Mouse (Mus musculus): ENCODE measurements at regions not wholly inside any gene's neighbourhood (a gene's known extent, or its start where the extent isn't known, plus 50 kb on each side); places are given as distances from the start of the nearest gene placed in this dataset.

DNA sequence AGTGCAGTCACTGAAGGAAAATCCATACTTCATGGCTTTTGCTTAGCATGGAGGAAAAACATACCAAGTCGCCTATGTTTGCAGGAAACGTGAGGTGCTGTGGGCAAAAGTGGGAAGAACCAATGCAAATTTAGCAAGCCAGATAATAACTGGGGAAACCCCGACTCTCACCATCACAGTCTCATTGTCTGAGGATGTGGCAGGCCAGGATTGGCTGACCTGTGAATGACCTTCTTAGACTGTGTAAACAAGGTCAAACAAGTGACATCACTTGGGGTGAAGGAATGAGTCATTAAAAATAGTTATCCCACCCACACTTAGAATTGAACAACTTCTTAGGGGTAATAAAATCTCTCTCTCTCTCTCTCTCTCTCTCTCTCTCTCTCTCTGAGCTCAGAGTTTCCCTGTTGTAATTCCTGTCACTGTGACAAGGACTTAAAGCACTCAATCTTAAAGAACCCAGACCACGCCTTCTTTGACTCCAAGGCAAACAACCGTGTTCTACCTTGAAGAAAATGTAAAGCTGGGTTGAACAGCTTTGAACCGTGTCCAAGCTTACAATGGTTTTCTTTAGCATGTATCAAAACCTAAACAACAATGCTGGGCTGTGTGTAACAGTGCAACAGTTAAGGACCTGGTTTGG lies 142.0 kb downstream of the Sp3 start:
- H3K36me3 ChIP-seq (ENCODE audit: control insufficient read depth, insufficient read depth, low read length): no peaks in the 10 kb centered on the region
- H3K4me1 ChIP-seq (ENCODE audit: control insufficient read depth, insufficient read depth, low read length): no peaks in the 10 kb centered on the region
- H3K27ac ChIP-seq (ENCODE audit: control insufficient read depth, insufficient read depth, low read depth, low read length): no peak overlapping the region
- no peaks in the 10 kb centered on the region for H3K27me3 ChIP-seq (ENCODE audit: control insufficient read depth, insufficient read depth, low read length)
- TF ChIP-seq POLR2A (IDR thresholded peaks at IDR 0.05; ENCODE audit: control insufficient read depth, low read depth, low read length) (no peak), CTCF (IDR thresholded peaks at IDR 0.05; ENCODE audit: control insufficient read depth, insufficient read depth, insufficient replicate concordance, low read depth, low read length) (no peak)
- H3K4me3 ChIP-seq (ENCODE audit: control insufficient read depth, low read depth, low read length): no peak overlapping the region

DNA sequence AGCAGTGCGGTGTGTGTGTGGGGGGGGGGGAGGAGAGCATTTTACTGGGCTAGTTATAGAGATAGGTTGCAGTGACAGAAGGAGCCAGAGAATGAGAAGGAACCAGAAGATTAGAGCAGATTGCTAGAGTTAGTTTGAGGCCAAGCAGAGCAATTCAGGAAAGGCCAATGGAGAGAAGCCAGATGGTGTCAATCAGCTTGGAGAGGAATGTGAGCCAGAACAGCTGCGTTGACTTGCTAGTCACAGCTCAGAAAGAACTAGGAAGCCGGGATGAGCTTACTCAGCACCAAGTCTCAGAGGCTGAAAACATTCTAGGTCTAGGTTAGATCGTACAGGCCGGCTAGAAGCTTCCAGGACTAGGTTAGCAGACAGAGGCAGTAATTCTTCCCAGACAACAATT lies 140.6 kb downstream of the Sp3 start:
- Histone ChIP-seq H3K4me3 (ENCODE audit: control insufficient read depth, low read depth, low read length) (no peak overlapping the region), H3K27ac (ENCODE audit: control insufficient read depth, insufficient read depth, low read depth, low read length) (no peak overlapping the region), H3K4me1 (ENCODE audit: control insufficient read depth, insufficient read depth, low read length) (no peaks in the 10 kb centered on the region), H3K36me3 (ENCODE audit: control insufficient read depth, insufficient read depth, low read length) (no peaks in the 10 kb centered on the region), H3K27me3 (ENCODE audit: control insufficient read depth, insufficient read depth, low read length) (no peaks in the 10 kb centered on the region)
- no peak for TF ChIP-seq CTCF (IDR thresholded peaks at IDR 0.05; ENCODE audit: control insufficient read depth, insufficient read depth, insufficient replicate concordance, low read depth, low read length)
- no peak for TF ChIP-seq POLR2A (IDR thresholded peaks at IDR 0.05; ENCODE audit: control insufficient read depth, low read depth, low read length)

DNA sequence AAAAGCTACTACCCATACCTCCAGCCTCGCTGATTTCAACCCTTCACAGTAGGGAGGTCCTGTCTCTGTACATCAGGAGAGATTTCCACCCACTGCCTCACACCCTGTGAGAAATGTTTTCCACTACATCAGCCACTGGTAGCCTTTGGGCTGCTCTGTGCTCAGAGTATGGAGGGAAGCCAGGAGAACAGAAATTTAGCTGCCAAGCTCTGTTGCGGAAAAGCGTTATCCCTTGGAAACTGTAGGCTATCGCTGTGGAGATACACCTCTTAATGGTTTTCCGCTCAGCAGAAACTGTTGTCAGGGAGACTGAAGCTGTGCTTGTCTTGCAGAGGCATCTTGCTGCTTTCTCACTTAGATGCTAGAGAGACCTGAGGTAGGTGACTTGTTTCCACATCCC lies 138.9 kb downstream of the Sp3 start:
- no peak for TF ChIP-seq POLR2A (IDR thresholded peaks at IDR 0.05; ENCODE audit: control insufficient read depth, low read depth, low read length)
- TF ChIP-seq CTCF (IDR thresholded peaks at IDR 0.05; ENCODE audit: control insufficient read depth, insufficient read depth, insufficient replicate concordance, low read depth, low read length): no peak
- H3K27me3 ChIP-seq (ENCODE audit: control insufficient read depth, insufficient read depth, low read length): no peaks in the 10 kb centered on the region
- H3K4me1 ChIP-seq (ENCODE audit: control insufficient read depth, insufficient read depth, low read length): no peaks in the 10 kb centered on the region
- H3K4me3 ChIP-seq (ENCODE audit: control insufficient read depth, low read depth, low read length): no peak overlapping the region
- no peak overlapping the region for H3K27ac ChIP-seq (ENCODE audit: control insufficient read depth, insufficient read depth, low read depth, low read length)
- no peaks in the 10 kb centered on the region for H3K36me3 ChIP-seq (ENCODE audit: control insufficient read depth, insufficient read depth, low read length)

DNA sequence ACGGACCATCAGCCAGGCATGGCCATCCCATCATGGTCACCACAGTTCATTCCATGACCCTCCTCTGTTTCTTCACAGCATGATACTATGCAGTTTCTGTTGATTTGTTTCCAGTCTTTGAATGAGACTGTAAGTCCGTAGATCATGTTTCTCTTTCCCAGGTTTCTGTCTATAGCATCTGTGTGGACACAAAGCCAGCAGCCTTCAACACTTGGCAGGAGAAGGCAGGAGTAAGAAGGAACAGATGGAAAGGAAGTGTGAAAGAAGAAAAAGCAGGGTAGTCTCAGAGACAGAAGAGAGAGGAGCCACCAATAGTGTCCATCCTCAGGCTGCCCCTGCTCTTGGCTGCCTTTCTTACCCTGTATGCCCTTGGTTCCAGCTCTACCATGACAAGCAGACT lies 136.6 kb downstream of the Sp3 start:
- Histone ChIP-seq H3K36me3 (ENCODE audit: control insufficient read depth, insufficient read depth, low read length) (no peaks in the 10 kb centered on the region), H3K4me3 (ENCODE audit: control insufficient read depth, low read depth, low read length) (no peak overlapping the region), H3K27me3 (ENCODE audit: control insufficient read depth, insufficient read depth, low read length) (no peaks in the 10 kb centered on the region), H3K27ac (ENCODE audit: control insufficient read depth, insufficient read depth, low read depth, low read length) (no peak overlapping the region), H3K4me1 (ENCODE audit: control insufficient read depth, insufficient read depth, low read length) (no peaks in the 10 kb centered on the region)
- TF ChIP-seq CTCF (IDR thresholded peaks at IDR 0.05; ENCODE audit: control insufficient read depth, insufficient read depth, insufficient replicate concordance, low read depth, low read length) (no peak), POLR2A (IDR thresholded peaks at IDR 0.05; ENCODE audit: control insufficient read depth, low read depth, low read length) (no peak)

DNA sequence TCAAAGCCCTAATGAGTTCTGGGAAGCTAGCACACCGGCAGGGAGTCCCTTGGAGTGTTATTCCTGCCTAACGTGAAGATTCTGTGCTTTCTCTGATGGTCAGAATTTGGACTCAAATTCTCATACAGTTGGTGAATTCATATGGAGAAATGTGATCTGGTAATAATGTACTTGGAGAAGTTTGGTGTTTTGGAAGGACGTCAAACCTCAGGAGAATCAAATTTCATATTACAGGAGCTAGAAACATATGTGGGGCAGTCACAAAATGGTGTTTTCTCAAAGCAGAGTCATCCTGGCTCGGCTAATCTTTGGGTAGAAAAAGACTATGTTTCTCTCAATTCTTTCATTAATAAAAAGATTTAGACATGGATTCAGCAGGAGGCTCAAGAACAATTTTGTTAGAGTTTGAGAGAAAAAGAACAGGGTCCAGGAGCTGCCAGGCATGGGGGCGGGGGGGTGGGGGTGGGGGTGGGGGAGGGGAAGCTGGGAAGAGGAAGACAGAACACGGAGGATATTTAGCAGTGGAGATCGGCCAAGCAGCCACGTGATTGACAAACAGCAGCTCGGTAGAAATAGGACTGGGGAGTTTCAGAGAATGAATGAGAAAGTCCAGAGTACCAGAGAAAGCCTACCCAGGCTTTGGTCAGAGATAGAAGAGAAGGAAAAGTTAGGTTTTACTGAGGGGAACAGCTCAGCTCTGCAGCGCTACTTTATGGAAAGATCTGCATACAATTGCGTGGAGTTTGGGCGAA lies 130.6 kb downstream of the Sp3 start:
- H3K4me3 ChIP-seq (ENCODE audit: control insufficient read depth, low read depth, low read length): no peak overlapping the region
- H3K27ac ChIP-seq (ENCODE audit: control insufficient read depth, insufficient read depth, low read depth, low read length): no peak overlapping the region
- TF ChIP-seq POLR2A (IDR thresholded peaks at IDR 0.05; ENCODE audit: control insufficient read depth, low read depth, low read length) (no peak), CTCF (IDR thresholded peaks at IDR 0.05; ENCODE audit: control insufficient read depth, insufficient read depth, insufficient replicate concordance, low read depth, low read length) (no peak)
- H3K36me3 ChIP-seq (ENCODE audit: control insufficient read depth, insufficient read depth, low read length): no peaks in the 10 kb centered on the region
- H3K27me3 ChIP-seq (ENCODE audit: control insufficient read depth, insufficient read depth, low read length): no peaks in the 10 kb centered on the region
- H3K4me1 ChIP-seq (ENCODE audit: control insufficient read depth, insufficient read depth, low read length): peaks cover 3% of the 10 kb centered on the region

DNA sequence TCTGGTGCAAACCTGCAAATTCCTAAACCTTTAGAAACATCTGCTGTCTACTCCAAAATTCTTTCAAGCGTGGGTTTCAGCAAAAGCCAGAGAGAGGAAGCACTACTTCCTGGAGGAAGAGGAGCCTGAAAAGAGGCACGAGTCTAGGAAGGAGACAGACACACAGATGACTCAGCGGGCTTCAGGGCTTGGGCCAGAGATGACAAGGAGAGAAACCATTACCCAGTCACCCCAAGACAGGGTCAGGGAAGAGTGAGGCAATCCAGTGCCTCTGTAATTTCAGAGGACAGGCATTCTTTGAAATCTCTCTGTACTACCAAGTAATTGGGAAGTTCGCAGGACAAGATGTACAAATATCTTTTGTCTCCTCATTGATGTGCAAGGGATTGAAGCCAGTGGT lies 127.7 kb downstream of the Sp3 start:
- Histone ChIP-seq H3K27ac (ENCODE audit: control insufficient read depth, insufficient read depth, low read depth, low read length) (no peak overlapping the region), H3K27me3 (ENCODE audit: control insufficient read depth, insufficient read depth, low read length) (no peaks in the 10 kb centered on the region), H3K36me3 (ENCODE audit: control insufficient read depth, insufficient read depth, low read length) (no peaks in the 10 kb centered on the region), H3K4me1 (ENCODE audit: control insufficient read depth, insufficient read depth, low read length) (peaks cover 3% of the 10 kb centered on the region), H3K4me3 (ENCODE audit: control insufficient read depth, low read depth, low read length) (no peak overlapping the region)
- TF ChIP-seq CTCF (IDR thresholded peaks at IDR 0.05; ENCODE audit: control insufficient read depth, insufficient read depth, insufficient replicate concordance, low read depth, low read length): no peak
- no peak for TF ChIP-seq POLR2A (IDR thresholded peaks at IDR 0.05; ENCODE audit: control insufficient read depth, low read depth, low read length)

DNA sequence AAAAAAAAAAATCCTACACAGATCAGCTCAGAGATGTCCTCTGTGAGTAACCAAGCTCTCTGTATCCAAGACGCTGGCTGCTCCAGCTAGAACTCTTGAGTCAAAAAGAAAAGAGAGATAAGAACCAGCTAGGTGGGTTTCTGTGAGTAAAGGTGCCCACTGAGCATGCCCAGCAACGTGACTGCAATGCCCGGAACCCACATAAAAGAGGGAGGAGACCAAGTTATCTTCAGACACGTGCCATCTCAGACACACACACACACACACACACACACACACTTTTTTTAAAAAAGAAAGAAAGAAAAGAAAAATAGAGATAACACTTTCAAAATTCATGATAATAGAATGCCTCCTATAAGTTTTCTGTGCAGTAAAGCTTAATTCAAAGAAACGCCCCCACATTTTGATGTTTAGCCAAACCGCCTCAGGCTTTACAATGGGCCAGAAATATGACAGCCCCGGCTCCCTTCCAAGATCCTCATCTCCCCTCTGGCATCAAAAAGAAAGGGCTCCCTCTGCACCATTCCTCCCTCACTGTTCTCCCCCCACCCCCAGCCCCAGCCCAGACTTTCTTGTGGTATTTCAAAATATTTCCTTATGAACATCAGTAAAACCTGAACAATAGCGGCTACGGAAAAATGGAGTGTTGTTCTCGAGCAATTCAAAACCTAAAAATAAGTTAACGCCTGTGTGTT lies 124.8 kb downstream of the Sp3 start:
- TF ChIP-seq CTCF (IDR thresholded peaks at IDR 0.05; ENCODE audit: control insufficient read depth, insufficient read depth, insufficient replicate concordance, low read depth, low read length): no peak
- TF ChIP-seq POLR2A (IDR thresholded peaks at IDR 0.05; ENCODE audit: control insufficient read depth, low read depth, low read length): no peak

More for the DNA sequence above, 124.8 kb downstream of the Sp3 start:
- H3K27ac ChIP-seq (ENCODE audit: control insufficient read depth, insufficient read depth, low read depth, low read length): no peak overlapping the region
- H3K4me1 ChIP-seq (ENCODE audit: control insufficient read depth, insufficient read depth, low read length): no peaks in the 10 kb centered on the region
- no peaks in the 10 kb centered on the region for H3K36me3 ChIP-seq (ENCODE audit: control insufficient read depth, insufficient read depth, low read length)
- H3K27me3 ChIP-seq (ENCODE audit: control insufficient read depth, insufficient read depth, low read length): no peaks in the 10 kb centered on the region
- no peak overlapping the region for H3K4me3 ChIP-seq (ENCODE audit: control insufficient read depth, low read depth, low read length)

Measured in testis, adult 2 months (tissue).